Mouse (Mus musculus) large intestine, adult 2 months (tissue): ENCODE results near the gene Uap1. TPM values are rescaled to one million over a fixed set of nuclear protein-coding genes. Genes with fewer than 3 reads are reported as not detected.

Experiments used
- DNase-seq: peaks from one replicate; pipeline ENCODE4 v3.0.0-alpha.2; 2012; ENCODE audit warnings: low read depth, low spot score
- WGBS: fragments of 180-500 bp; shearing (Covaris S2); methylation state at CpG from one replicate; pipeline ENCODE4 v1.1.7; 2018; 5-methylcytosine and 5-hydroxymethylcytosine counted together
- polyA plus RNA-seq: library from polyadenylated mRNA; depleted of rRNA; stranded (reverse); fragments of >200 nt; gene quantifications from 2 replicates; pipeline ENCODE4 v1.2.3, GENCODE M21; 2012

The Uap1 gene
- polyA plus RNA-seq, 1 experiment: 35.8 TPM

GRCm38 (mm10) chr1:170173991-170174813, 555 bp downstream of the Uap1 start:
- WGBS: under 1% methylated on average over 50 of the region's 50 CpGs
- no peak for DNase-seq

DNA sequence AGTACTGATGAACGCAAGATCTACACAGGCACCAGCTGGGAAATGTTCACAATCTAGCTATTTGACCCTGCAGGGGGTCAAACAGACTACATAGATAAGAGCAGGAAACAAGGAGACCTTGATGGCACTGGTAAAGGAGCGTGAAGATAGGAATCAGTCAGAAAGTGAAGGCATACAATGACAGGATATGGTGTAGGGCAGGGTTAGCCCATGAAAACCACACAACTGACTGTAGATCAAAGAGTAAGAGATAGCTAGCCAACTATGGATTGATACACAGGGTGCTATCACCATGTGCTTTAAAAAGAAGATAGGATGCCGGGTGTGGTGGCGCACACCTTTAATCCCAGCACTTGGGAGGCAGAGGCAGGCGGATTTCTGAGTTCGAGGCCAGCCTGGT, 7.0 kb downstream of the Uap1 start:
- WGBS: 77% methylated on average over 6 of the region's 6 CpGs
- DNase-seq: no peak

GRCm38 (mm10) chr1:170164913-170165312, 9.8 kb downstream of the Uap1 start:
- WGBS: 58% methylated on average over 3 of the region's 3 CpGs

DNA sequence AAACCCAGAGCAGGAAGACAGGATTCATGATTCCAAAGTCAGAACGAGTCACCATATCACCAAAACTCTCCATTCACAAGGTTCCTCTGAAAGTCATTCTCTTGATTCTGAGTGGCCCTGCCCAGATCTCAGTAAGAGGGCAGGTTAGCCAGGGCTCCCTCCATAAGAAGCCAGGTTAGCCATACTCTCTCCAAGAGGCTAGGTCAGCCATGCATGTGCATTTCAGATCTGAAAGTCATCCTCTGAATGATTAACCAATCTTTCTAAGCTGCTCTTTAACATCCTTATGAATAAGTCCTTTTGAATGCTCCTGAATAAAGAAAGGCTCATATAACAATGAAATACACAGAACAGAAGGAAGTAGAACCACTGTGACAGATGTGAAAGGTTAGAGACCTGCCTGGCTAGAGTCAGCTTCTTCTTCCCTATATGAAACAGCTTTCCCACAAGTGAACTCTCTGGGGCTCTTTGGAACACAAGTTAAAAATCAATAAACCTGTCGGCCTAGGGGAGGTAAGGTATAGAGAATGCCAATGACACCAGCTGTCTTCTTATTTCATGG, 10.6 kb downstream of the Uap1 start:
- peak; percentile 76 for DNase-seq
- WGBS: 31% methylated on average over 2 of the region's 2 CpGs

More at GRCm38 (mm10) chr1:170164913-170165312, 9.8 kb downstream of the Uap1 start:
- DNase-seq: no peak

- DNase-seq: peak; percentile 98
- 23% methylated on average over 3 of the region's 3 CpGs for WGBS
Observed at GRCm38 (mm10) chr1:170163398-170163943, 11.3 kb downstream of the Uap1 start.

DNA sequence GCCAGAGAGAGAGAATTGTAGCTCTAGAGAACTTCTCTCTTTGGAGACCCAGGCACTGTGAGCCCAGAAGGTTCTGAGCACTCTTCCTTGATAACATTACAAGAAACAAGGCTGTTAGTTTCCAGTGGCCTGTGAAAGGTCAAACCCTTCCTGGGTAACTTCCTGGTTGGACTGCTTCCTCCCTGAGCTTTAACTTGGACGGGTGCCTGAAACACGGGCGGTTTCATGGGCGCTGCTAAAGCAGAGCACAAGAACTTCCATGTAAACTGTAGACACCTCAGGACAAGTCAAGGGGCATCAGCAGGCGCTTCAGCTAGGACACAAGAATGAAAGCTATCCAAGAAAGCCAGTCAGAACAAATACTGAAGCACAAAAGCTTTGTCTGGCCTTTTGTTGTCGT, 12.9 kb downstream of the Uap1 start:
- WGBS: 25% methylated on average over 6 of the region's 6 CpGs
- peak; percentile 93 for DNase-seq

DNA sequence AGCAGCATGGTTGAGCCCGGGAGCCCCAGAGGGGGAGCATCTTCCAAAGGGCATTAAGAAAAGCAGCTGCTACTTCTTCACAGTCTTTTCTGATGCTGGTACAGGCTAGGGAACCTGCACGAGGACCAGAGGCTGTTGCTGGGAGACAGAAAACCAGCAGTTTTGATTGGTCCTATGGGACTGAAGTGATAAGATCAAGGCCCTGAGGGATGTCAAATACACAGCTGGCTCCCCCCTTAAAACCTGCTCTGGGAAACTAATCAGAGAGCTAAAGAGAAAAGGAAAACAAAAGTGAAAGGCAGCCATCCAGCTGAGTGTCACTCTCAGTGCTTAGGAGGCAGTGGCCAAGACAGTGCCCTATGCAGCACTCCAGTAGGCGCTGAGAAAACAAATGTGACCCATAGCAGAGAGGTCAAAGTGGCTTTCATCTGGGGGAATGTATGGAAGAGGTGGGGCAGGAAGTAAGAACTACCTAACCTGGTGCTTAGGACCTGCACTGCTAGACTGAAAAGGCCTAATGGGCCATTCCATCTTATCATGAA, 14.3 kb downstream of the Uap1 start:
- WGBS: 69% methylated on average over 3 of the region's 3 CpGs
- no peak for DNase-seq

DNA sequence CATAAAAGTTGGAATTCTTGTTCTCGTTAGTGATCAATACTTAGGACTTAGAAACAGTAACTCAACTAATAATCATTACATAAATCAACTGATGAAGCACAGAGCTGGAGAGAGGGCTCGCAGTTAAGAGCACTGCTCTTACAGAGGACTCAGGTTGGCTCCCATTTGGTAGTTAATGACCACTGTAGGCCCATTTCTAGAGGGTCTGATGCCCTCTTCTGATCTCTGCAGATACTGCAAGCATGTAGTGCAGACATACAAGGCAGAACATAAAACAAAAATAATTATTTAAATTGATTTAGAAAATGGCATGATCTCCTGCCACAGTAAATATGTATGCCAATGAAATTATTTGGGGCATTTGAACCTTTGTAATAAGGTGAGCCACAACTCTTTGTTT, 15.1 kb downstream of the Uap1 start:
- 91% methylated on average over 2 of the region's 2 CpGs for WGBS
- DNase-seq: no peak

- DNase-seq: no peak
- WGBS: 80% methylated on average over 5 of the region's 5 CpGs
Observed at GRCm38 (mm10) chr1:170155761-170156160, 19.0 kb downstream of the Uap1 start.

- DNase-seq: no peak
- 81% methylated on average over 2 of the region's 2 CpGs for WGBS
Observed at GRCm38 (mm10) chr1:170155298-170155697, 19.5 kb downstream of the Uap1 start.

GRCm38 (mm10) chr1:170153986-170154385, 20.8 kb downstream of the Uap1 start:
- no peak for DNase-seq
- 94% methylated on average over 8 of the region's 8 CpGs for WGBS

GRCm38 (mm10) chr1:170152552-170152951, 22.2 kb downstream of the Uap1 start:
- 94% methylated on average over 2 of the region's 2 CpGs for WGBS
- DNase-seq: no peak

GRCm38 (mm10) chr1:170150870-170151269, 23.9 kb downstream of the Uap1 start:
- no peak for DNase-seq
- 63% methylated on average over 6 of the region's 6 CpGs for WGBS

DNA sequence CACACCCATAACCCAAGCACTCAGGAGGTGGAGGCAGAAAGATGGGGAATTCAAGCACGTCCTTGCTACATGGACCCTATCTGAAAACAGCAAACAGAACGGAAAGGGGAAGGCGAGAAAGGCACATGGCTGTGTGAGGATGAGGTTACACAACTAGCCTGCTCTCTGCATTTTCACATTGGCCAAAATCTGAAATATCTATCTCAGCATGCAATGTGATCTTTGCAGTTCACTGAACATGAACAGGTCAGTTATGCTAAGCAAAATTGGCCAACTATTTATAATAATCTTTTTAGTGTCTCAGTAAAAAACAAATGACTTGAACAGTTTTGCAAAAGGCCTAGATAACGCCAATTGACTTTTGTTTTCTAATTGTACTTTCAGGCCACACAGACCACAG, 25.0 kb downstream of the Uap1 start:
- no peak for DNase-seq
- 89% methylated on average over 4 of the region's 4 CpGs for WGBS

DNA sequence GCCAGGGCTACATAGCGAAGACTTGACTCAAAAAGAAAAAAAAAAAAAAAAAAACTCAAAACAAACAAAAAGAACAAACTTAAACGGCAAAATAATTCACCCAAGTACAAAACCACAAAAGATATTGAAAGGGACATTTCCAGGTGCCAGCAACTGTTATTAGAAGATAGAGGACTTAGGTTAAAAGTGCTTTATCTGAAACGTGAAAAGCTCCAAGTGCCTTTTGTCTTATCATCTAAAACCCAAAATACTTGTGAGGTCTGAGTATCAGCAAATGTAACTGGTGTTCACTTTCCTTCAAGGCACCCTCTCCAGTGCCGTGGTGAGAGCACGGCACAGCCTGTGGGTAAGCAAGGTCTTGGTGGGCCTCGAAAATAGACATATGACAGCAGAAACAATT, 26.2 kb downstream of the Uap1 start:
- no peak for DNase-seq
- WGBS: 82% methylated on average over 6 of the region's 6 CpGs

DNA sequence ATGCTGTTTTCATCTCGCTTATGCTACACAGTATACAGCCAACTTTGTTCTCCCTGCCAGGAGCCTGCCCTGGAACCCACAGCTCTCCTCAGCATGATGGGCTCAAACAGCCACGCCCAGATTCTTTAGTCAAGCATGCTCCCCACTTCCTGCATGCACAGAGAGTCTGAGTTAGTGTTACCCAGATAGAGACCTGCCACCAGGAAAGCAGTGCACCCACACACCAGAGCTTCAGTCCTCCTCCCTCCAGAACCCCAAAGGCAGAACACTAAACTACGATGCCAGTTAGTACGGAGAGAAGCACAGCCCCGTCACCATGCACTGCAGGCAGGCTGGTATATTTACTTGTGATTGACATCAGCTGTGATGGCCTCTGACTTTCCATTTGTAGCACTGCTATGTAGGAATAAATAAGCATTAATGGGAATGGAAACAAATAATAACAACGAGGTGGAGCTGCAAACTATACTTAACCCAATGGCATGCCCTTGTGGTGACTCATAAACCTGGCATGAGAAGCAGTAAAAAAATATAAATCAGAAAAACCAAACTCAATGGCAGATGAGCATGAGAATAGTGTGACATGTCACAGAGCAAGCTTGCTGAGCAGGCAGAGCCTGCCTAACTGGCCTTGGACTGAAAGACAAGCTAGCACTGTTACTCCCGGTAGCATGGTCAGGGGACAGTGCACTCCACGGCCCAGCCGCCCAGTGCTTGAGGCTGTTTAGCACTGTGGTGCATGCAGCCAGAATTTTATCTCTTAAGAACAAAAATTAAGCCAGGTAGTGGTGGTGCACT, 26.9 kb downstream of the Uap1 start:
- 60% methylated on average over 9 of the region's 9 CpGs for WGBS
- DNase-seq: no peak

DNA sequence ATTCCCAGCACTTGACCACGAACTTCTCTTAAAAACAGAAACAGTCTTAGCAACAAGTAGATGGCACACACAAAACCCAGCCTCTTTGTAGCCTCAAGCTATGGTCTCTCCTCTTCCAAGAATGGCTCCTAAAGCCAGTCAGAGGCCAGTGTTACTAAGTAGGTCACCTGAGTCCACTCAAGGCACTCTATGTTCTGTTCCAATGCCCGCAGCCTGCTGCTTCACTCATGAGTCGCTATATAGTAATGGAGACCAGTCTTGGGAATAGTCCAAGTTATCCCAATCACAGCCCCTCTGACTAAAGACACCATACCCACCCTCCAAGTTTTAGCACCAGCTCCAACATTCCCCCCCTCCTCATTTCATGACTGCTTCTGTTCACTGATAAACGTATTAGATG, 29.2 kb downstream of the Uap1 start:
- WGBS: 86% methylated on average over 4 of the region's 4 CpGs
- no peak for DNase-seq

GRCm38 (mm10) chr1:170142256-170142871, 32.4 kb downstream of the Uap1 start:
- 92% methylated on average over 8 of the region's 8 CpGs for WGBS
- DNase-seq: no peak

DNA sequence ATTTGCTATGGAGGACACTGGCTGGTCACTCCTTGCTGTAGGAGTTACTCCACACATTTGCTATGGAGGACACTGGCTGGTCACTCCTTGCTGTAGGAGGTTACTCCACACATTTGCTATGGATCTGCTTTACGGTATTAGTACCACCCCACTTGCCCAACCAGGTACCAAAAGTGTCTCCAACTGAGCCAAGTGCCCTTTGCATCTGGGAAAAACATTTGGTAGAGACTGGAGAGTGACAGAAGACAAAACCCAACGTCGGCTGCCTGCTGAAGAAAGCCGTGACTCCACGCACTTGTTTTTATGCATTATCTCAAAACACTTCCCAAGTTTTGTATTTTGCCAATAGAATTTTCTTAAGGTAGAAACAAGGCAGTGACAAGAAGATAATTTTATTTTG, 33.1 kb downstream of the Uap1 start:
- WGBS: 94% methylated on average over 5 of the region's 5 CpGs
- DNase-seq: no peak
